Mouse (Mus musculus): ENCODE data around the gene Cyth4.
A peak's percentile ranks its signal among the peaks of the same experiment; 100 is the strongest.

Cyth4 gene

GRCm38 (mm10) chr15:78587050-78587994, 9.5 kb upstream of the Cyth4 start:
- DNase-seq (ENCODE audit: low spot score in 2 of 2): peak; percentile 90 to 93

GRCm38 (mm10) chr15:78588049-78588448, 8.8 kb upstream of the Cyth4 start:
- no peak for DNase-seq (ENCODE audit: low spot score in 2 of 2)

GRCm38 (mm10) chr15:78588900-78589299, 7.9 kb upstream of the Cyth4 start:
- peak in 1 of 2 experiments; percentile 38 for DNase-seq (ENCODE audit: low spot score in 2 of 2)

- DNase-seq (ENCODE audit: low spot score in 2 of 2): no peak
Observed at GRCm38 (mm10) chr15:78589936-78590335, 6.9 kb upstream of the Cyth4 start.

- no peak for DNase-seq (ENCODE audit: low spot score in 2 of 2)
Observed at GRCm38 (mm10) chr15:78590785-78591184, 6.1 kb upstream of the Cyth4 start.

GRCm38 (mm10) chr15:78591680-78592451, 5.0 kb upstream of the Cyth4 start:
- no peak for DNase-seq (ENCODE audit: low spot score in 2 of 2)

- no peak for DNase-seq (ENCODE audit: low spot score in 2 of 2)
Observed at GRCm38 (mm10) chr15:78592452-78592968, 4.3 kb upstream of the Cyth4 start.

GRCm38 (mm10) chr15:78593896-78594425, 2.9 kb upstream of the Cyth4 start:
- no peak for DNase-seq (ENCODE audit: low spot score in 2 of 2)

GRCm38 (mm10) chr15:78594831-78595230, 2.0 kb upstream of the Cyth4 start:
- DNase-seq (ENCODE audit: low spot score in 2 of 2): no peak

GRCm38 (mm10) chr15:78595468-78595867, 1.4 kb upstream of the Cyth4 start:
- DNase-seq (ENCODE audit: low spot score in 2 of 2): no peak

- DNase-seq (ENCODE audit: low spot score in 2 of 2): no peak
Observed at GRCm38 (mm10) chr15:78596504-78596903, 343 bp upstream of the Cyth4 start.

- DNase-seq (ENCODE audit: low spot score in 2 of 2): peak in 1 of 2 experiments; percentile 44
Observed at GRCm38 (mm10) chr15:78597729-78598128, 882 bp downstream of the Cyth4 start.

- peak; percentile 57 to 61 for DNase-seq (ENCODE audit: low spot score in 2 of 2)
Observed at GRCm38 (mm10) chr15:78599124-78599523, 2.3 kb downstream of the Cyth4 start.

GRCm38 (mm10) chr15:78599529-78600193, 2.8 kb downstream of the Cyth4 start:
- DNase-seq (ENCODE audit: low spot score in 2 of 2): no peak

GRCm38 (mm10) chr15:78601180-78601579, 4.3 kb downstream of the Cyth4 start:
- no peak for DNase-seq (ENCODE audit: low spot score in 2 of 2)

GRCm38 (mm10) chr15:78604255-78604654, 7.4 kb downstream of the Cyth4 start:
- no peak for DNase-seq (ENCODE audit: low spot score in 2 of 2)

GRCm38 (mm10) chr15:78605371-78605791, 8.5 kb downstream of the Cyth4 start:
- DNase-seq (ENCODE audit: low spot score in 2 of 2): no peak

- DNase-seq (ENCODE audit: low spot score in 2 of 2): peak; percentile 60 to 78
Observed at GRCm38 (mm10) chr15:78606059-78606458, 9.2 kb downstream of the Cyth4 start.

GRCm38 (mm10) chr15:78607463-78607862, 10.6 kb downstream of the Cyth4 start:
- peak; percentile 47 to 61 for DNase-seq (ENCODE audit: low spot score in 2 of 2)

GRCm38 (mm10) chr15:78610705-78611462, 14.0 kb downstream of the Cyth4 start:
- DNase-seq (ENCODE audit: low spot score in 2 of 2): peak; percentile 76 to 77

- DNase-seq (ENCODE audit: low spot score in 2 of 2): no peak
Observed at GRCm38 (mm10) chr15:78614536-78614935, 17.7 kb downstream of the Cyth4 start.

All from right cerebral cortex, postnatal 10 days (tissue).